Mouse (Mus musculus) layer of hippocampus, adult 6 months (tissue): ENCODE measurements around the gene Clcn1. TPM values are rescaled to one million over a fixed set of nuclear protein-coding genes. Genes with fewer than 3 reads are reported as not detected.

Experiments used
- long read RNA-seq, 2 experiments: library from polyadenylated mRNA; unstranded; transcript quantifications; one replicate each; pipeline ENCODE4 v2.0.0; 2019 to 2020
- polyA plus RNA-seq: library from polyadenylated mRNA; unstranded; fragments of <200 nt; fragmentation: Nextera tagmentation; gene quantifications from 2 replicates; pipeline ENCODE4 v1.2.3, GENCODE M21; 2021

Gene Clcn1
- 0.21 and 0.36 TPM in 2 replicates for polyA plus RNA-seq
- long read RNA-seq, experiment 1 = 0 reads
- long read RNA-seq, experiment 2, partial matches to known transcripts = 1 of 2 reads
- long read RNA-seq, experiment 2, other reads (novel, unspliced or antisense) = 1 of 2 reads

DNA sequence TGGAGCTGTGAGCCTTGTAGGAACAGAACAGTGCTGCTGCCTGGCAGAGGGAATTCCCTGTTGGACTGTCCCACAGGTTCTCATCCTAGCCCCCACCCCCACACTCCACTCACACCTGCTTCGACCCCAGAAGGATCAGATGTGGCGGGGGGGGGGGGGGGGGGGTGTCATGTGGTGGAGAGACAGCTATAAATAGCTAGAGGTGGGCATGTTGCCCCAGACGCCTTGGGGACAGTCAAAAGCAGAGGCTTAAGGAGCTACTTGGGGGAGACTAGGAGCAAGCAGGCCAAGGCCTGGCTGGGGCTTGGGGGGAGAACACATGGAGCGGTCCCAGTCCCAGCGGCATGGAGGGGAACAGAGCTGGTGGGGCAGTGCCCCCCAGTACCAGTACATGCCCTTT, at the start of gene Clcn1:
Gene Clcn1 (plus strand): TSS at position 238 of the 400 bp plus-strand sequence.

DNA sequence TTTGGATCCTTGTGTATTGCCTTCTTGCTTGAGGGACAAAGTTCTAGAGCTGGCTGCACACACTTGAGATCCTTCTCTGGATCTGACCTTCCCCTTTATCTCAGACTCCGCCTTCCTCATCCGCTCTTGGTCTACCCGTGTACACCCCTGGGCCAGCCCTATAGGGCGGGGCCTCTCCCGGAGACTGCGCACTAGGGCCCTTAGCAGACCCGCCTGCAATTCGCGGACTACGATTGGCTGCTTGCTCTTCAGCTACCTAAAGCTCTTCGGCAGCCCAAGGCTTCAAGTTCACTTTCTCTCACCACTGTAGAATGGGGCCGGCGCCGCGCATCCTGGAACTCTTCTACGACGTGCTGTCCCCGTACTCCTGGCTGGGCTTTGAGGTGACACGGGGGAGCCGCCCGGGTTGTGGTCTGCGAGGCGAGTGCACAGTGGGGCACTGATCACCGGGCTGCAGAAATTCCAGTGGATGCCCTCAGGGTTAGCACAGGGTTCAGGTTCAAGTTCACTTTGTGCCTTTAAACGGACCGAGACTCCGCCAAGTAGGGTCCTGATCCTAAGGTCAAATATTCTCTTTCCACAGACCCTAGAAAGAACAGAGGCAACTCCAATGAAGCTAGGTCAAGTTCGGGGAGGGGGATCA, 40.7 kb upstream of the Clcn1 start, which contains the start of gene Gstk1:
Gene Gstk1 (plus strand): TSS at position 225 of the 643 bp plus-strand sequence.

DNA sequence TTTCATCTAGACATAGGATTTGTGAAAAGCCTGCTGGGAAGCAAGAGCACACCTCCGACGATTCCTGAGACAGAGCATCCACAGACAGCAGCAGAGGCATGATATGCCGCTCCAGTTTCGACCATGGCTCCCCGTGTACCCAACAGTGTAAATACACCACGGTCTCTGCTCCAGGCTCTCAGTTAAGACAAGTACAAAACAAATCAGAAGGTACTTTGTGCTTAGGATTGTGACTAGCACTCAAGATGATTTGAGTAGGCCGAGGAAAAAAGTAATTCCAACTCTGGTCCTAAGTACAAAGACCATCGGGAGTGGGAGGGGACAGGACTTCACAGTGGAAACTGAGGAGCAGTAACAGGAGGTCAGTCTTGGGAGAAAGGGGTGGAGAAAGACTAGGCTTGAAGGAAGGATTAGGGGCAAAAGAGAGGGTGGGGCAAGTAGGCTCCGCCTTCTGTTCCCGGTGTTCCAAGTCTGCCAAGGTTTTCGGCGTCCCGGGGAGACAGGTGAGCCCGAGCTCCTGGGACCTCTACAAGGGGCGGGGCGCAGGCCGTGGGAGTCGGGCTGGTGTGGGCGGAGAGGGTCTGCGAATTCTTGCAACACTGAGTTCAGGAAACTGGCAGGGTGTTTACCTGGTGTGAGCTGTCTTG, 24.8 kb upstream of the Clcn1 start, which contains the start of gene Tmem139:
Gene Tmem139 (plus strand): TSS at position 447 of the 647 bp plus-strand sequence.

DNA sequence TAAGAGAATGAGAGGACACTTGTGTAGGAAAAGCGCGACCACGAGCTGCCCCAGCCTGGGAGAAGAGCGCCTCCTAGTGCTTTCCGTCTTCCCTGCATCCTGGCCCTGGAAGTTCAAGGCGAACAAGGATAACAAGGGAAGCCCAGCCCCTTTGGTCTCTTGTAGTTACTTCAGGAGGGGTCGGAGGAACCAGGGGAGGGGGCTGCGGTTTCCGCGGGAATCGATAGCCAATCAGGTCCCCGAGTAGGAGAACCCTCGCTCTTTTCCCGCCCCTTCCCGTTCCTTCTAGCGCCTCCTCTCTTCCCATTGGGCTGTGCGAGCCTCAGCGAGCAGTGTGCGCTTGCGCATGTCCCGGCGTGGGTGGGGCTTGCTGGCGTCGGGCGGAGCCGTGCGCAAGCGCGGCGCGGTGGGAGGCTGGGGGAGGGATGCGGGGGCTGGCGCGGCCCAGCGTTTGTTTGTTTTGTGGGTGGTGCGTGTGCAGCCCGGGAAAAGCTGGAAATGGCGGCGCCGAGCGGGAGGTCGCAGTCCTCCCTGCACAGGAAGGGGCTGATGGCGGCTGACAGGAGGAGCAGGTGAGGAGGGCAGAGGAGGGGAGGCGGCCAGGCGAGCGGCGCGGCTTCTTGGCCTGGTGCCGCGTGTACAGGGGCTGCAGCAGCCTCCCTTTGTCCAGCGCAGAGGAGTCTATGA, 21.7 kb upstream of the Clcn1 start, which contains the start of gene Casp2:
Gene Casp2 (plus strand): TSS at position 360 of the 687 bp plus-strand sequence.

DNA sequence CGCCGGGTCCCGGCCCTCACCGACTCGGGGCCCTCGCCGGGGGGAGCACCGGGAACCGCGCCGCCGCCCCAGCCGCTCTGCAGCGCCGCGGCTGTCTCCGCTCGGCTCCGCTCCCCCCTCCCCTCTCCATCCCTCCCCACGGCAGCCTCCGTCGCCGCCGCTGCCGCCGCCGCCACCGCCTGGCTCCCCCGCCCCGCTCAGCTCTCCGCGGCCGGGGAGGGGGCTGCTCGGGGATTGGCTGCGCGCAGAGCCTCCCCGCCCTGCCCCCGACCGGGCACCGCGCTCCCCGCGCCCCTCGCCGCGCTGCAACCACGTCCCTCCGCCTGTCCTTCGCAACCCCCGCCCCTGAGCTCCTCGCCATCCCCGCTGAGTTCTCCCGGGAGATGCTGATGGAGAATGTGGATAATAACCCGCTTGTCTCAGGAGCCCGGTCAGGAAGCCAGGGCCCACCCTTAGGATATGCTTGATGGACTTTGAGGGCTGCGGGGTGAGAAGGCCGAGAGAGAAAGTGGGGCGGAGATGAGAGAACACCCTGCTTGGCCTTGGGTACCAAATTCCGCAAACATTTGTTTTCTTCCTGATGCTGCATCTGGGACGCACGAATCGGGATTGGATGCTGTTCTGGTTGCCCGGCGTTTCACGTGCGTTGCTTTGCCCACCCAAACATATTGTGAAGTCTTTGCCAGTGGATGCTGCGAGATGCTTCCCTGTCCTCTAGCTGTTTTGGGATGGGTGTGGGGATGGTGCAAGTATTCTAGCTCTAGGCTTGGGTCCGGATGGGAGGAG, 38.2 kb downstream of the Clcn1 start, which contains the start of gene Fam131b:
Gene Fam131b (minus strand): TSS at position 162 of the 786 bp plus-strand sequence.

DNA sequence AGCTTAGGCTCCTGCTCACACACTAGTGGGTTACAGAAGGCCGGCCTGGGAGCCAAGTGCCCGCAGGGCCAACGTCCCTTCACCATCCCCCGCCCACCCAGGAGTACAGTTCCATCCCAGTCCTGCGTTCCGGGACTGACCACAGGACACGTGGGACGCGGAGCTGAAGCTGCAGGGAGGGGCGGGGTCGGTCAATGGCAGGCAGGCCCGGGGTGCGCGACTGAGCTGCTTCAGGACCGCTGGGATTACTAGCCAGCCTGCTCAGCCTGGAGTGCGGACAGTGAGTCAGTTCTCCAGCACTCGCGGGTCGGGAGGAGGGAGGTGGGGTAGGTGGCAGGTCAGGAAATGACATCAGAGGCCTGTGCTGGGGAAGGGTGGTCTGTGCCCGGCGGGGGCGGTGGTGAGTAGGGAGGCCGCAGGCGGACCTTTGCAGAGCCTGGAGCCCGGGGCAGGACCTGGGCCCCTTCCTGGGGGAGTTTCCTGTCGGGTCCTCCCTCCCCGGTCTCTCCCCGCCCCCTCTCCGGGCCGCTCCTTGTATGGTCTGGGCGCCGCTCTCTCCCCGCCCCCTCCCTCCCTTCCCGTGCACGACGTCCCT, 63.0 kb downstream of the Clcn1 start, which contains the start of gene Zyx:
Gene Zyx (plus strand): TSS at position 205 of the 595 bp plus-strand sequence.

Other genes with a start within 250 kb of the Clcn1 start
- not detected in 2 replicates for gene Sva, start 248.3 kb upstream of the Clcn1 start, polyA plus RNA-seq
- gene Tas2r139, start 145.7 kb upstream of the Clcn1 start, polyA plus RNA-seq = not detected in 2 replicates
- gene Tas2r144, start 71.4 kb upstream of the Clcn1 start, polyA plus RNA-seq = not detected in 2 replicates
- 43.2 and 47.5 TPM in 2 replicates for gene Gstk1, start 40.8 kb upstream of the Clcn1 start, polyA plus RNA-seq
- gene Tmem139, start 24.7 kb upstream of the Clcn1 start, polyA plus RNA-seq = 0.13 TPM in 1 of 2 replicates, not detected in the other
- gene Casp2, start 21.7 kb upstream of the Clcn1 start, polyA plus RNA-seq = 3.2 and 3.9 TPM in 2 replicates
- gene Fam131b, start 38.0 kb downstream of the Clcn1 start, polyA plus RNA-seq = 4.0 and 5.2 TPM in 2 replicates
- gene Zyx, start 62.9 kb downstream of the Clcn1 start, polyA plus RNA-seq = 7.9 and 8.7 TPM in 2 replicates
- gene Epha1, start 86.6 kb downstream of the Clcn1 start, polyA plus RNA-seq = 0.04 and 0.05 TPM in 2 replicates
- gene Tas2r143, start 113.6 kb downstream of the Clcn1 start, polyA plus RNA-seq = not detected in 2 replicates
- not detected in 2 replicates for gene Tas2r135, start 118.7 kb downstream of the Clcn1 start, polyA plus RNA-seq
- not detected in 2 replicates for gene Tas2r126, start 147.8 kb downstream of the Clcn1 start, polyA plus RNA-seq
- not detected in 2 replicates for gene Olfr458, start 178.5 kb downstream of the Clcn1 start, polyA plus RNA-seq
- not detected in 2 replicates for gene Olfr457, start 189.7 kb downstream of the Clcn1 start, polyA plus RNA-seq
- not detected in 2 replicates for gene Olfr456, start 200.5 kb downstream of the Clcn1 start, polyA plus RNA-seq